Mouse (Mus musculus) ovary, adult 18-20 months (tissue): ENCODE data around the gene Kat6b.

ENCODE experiments used
- DNase-seq: peaks from one replicate; pipeline ENCODE4 v3.0.0; 2022; ENCODE audit warnings: low spot score, mixed read lengths

Gene Kat6b

DNA sequence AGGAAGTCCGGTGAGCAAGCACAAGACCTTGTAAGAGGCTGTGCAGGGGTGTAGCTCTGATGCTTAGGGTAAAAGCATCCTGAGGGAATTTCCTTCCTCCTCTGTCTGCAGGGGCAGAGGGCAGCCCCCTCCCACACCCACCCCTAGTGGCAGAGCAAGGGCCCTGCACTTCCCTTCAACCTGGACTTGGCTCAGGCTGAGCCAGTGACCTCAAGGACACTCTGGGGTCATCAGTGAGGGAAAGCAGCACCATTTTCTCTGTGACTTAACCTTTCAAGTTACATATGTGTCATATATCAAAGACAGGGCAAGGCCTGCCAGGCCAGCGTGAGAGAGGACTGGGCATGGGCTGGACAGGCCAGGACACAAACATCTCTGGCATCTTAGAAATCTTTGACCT is 228.3 kb downstream of the Kat6b start:
- DNase-seq: no peak

- no peak for DNase-seq
Measured at GRCm38 (mm10) chr14:21711231-21711630, 230.0 kb downstream of the Kat6b start.

DNA sequence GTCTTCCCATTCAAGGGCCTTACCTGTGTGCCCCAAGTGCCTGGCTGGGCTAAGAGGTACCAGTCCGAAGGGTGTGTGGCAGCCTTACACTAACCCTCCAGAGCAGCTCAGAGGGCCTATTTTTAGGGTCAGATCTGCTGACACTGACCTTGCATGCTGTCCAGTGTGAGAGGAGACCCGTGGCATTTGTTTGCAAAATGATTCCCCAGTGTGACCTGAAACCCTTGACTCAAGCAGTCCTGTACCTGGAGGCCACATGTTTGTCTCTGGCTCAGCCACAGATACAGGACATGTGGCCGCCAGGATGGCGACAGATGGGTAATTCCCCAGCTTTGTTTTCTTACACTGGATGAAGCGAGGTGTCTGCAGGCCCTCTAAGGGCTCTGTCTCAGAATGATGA is 233.3 kb downstream of the Kat6b start, which contains the start of gene Dupd1:
Gene Dupd1, minus strand, starts transcription at position 91 of the 400 bp plus-strand sequence.
- no peak for DNase-seq

DNA sequence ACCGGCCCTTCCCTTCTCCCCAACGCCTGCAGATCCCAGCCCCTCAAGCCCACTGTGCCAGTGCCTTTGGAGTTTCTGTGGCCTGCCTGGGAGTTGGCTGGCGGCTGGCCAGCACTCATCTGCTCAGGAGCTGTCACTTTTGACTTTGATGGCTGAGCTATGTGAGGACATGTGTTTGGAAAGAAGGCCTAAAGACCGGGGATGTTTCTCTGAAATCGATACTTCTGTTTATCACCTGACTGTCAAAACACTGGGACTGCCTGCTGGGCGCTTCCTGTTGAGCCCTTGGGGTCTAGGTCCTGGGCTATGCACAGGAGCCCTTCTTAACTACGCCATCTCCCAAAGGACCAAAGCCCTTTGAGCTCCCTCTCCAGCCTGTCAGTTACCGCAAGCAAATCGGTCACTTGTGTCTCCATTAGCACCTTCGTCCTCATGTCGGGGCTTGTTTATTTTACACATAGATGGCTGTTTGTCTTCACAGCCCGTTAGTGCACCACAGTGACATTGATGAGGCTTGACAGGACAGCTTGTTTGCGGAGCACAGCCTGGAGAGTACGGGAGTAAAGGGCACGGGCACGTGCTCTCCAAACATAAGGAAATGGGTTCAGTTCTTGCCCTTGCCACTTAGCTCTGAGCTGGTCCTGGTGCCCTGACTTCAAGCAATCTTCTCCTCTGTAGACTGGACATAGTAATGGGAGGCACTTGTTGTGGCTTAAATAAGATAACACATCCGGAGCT is 238.6 kb downstream of the Kat6b start:
- DNase-seq: no peak

GRCm38 (mm10) chr14:21720430-21721205 is 239.4 kb downstream of the Kat6b start:
- DNase-seq: no peak
